Mouse (Mus musculus) forebrain, embryonic 15.5 days (tissue): ENCODE data around the gene Mlf2. TPM values are rescaled to one million over a fixed set of nuclear protein-coding genes. Genes with fewer than 3 reads are reported as not detected.
A peak's percentile ranks its signal among the peaks of the same experiment; 100 is the strongest.

Source experiments
- ATAC-seq: fragments of 200-750 bp; cut with Nextera tagmentation; replicated peaks from 2 replicates; pipeline ENCODE4 v1.8.0; 2017; ENCODE audit warnings: mild to moderate bottlenecking, moderate TSS enrichment, moderate library complexity
- H3K27ac ChIP-seq: fragments of 300-500 bp; sonication (generic); replicated peaks from 2 replicates; pipeline ENCODE4 v1.5.1; 2015; ENCODE audit warnings: mild to moderate bottlenecking, inconsistent platforms
- H3K27me3 ChIP-seq: fragments of 300-500 bp; sonication (generic); 2 replicates; pipeline ENCODE4 v1.6.1; 2015; ENCODE audit warnings: inconsistent platforms
- H3K36me3 ChIP-seq: fragments of 300-500 bp; sonication (generic); 2 replicates; pipeline ENCODE4 v1.6.1; 2015; ENCODE audit warnings: mild to moderate bottlenecking, inconsistent platforms
- H3K4me1 ChIP-seq: fragments of 300-500 bp; sonication (generic); 2 replicates; pipeline ENCODE4 v1.6.1; 2015; ENCODE audit warnings: inconsistent platforms
- H3K4me2 ChIP-seq: fragments of 300-500 bp; sonication (generic); replicated peaks from 2 replicates; pipeline ENCODE4 v1.6.1; 2015; ENCODE audit warnings: mild to moderate bottlenecking, inconsistent platforms
- H3K4me3 ChIP-seq: fragments of 300-500 bp; sonication (generic); 2 replicates; pipeline ENCODE4 v1.5.1; 2015; ENCODE audit warnings: mild to moderate bottlenecking, inconsistent platforms
- H3K9ac ChIP-seq: fragments of 300-500 bp; sonication (generic); replicated peaks from 2 replicates; pipeline ENCODE4 v1.6.1; 2015; ENCODE audit warnings: mild to moderate bottlenecking, inconsistent platforms
- H3K9me3 ChIP-seq: fragments of 300-500 bp; sonication (generic); 2 replicates; pipeline ENCODE4 v1.6.1; 2016; ENCODE audit warnings: inconsistent platforms
- WGBS: fragments of 180-500 bp; shearing (Covaris S2); methylation state at CpG from one replicate; pipeline ENCODE4 v1.1.7; 2015; ENCODE audit warnings: mixed read lengths; 5-methylcytosine and 5-hydroxymethylcytosine counted together
- polyA plus RNA-seq: library from polyadenylated mRNA; unstranded; fragments of >200 nt; fragmentation: Nextera tagmentation; extraction: Ambion mirVana; gene quantifications from 2 replicates; pipeline ENCODE4 v1.2.1, GENCODE M21; 2015

Mlf2 gene
- polyA plus RNA-seq, 1 experiment from 2014 or later = 507 TPM

- no peaks in the 10 kb centered on the region for H3K9me3 ChIP-seq
- H3K4me2 ChIP-seq = no peak overlapping the region
- WGBS = 69% methylated on average over 10 of the region's 10 CpGs
- H3K4me3 ChIP-seq = no peak overlapping the region
- no peak overlapping the region for H3K9ac ChIP-seq
- no peak for ATAC-seq
- H3K36me3 ChIP-seq = no peaks in the 10 kb centered on the region
- H3K27ac ChIP-seq = no peak overlapping the region
- peaks cover 25% of the 10 kb centered on the region for H3K4me1 ChIP-seq
- H3K27me3 ChIP-seq = no peaks in the 10 kb centered on the region
Measured at GRCm38 (mm10) chr6:124900801-124901480, 30.2 kb upstream of the Mlf2 start.

- no peak overlapping the region for H3K27ac ChIP-seq
- H3K27me3 ChIP-seq = no peaks in the 10 kb centered on the region
- H3K4me3 ChIP-seq = no peak overlapping the region
- no peak overlapping the region for H3K4me2 ChIP-seq
- no peaks in the 10 kb centered on the region for H3K9me3 ChIP-seq
- peaks cover 25% of the 10 kb centered on the region for H3K4me1 ChIP-seq
- H3K36me3 ChIP-seq = no peaks in the 10 kb centered on the region
- ATAC-seq = no peak
- no peak overlapping the region for H3K9ac ChIP-seq
Measured at GRCm38 (mm10) chr6:124901851-124902250, 29.3 kb upstream of the Mlf2 start.

GRCm38 (mm10) chr6:124903580-124904151, 27.5 kb upstream of the Mlf2 start:
- Histone ChIP-seq H3K36me3 (no peaks in the 10 kb centered on the region), H3K4me1 (peaks cover 25% of the 10 kb centered on the region), H3K27me3 (no peaks in the 10 kb centered on the region), H3K4me3 (peak overlapping the region; percentile 40), H3K27ac (peak overlapping the region; percentile 99), H3K9ac (peak overlapping the region; percentile 72), H3K9me3 (no peaks in the 10 kb centered on the region), H3K4me2 (peak overlapping the region; percentile 65)
- WGBS = under 1% methylated on average over 23 of the region's 23 CpGs
- ATAC-seq = peak; percentile 81

- peak; percentile 82 for ATAC-seq
Measured at GRCm38 (mm10) chr6:124904161-124904981, 26.8 kb upstream of the Mlf2 start.

GRCm38 (mm10) chr6:124904991-124905860, 26.0 kb upstream of the Mlf2 start:
- H3K27me3 ChIP-seq = no peaks in the 10 kb centered on the region
- ATAC-seq = no peak; the same call in 1 of the 2 replicates
- peaks cover 31% of the 10 kb centered on the region for H3K4me1 ChIP-seq
- H3K4me2 ChIP-seq = peak overlapping the region; percentile 65
- H3K36me3 ChIP-seq = no peaks in the 10 kb centered on the region
- peak overlapping the region; percentile 40 for H3K4me3 ChIP-seq
- H3K9me3 ChIP-seq = no peaks in the 10 kb centered on the region
- 22% methylated on average over 14 of the region's 16 CpGs for WGBS
- H3K27ac ChIP-seq = peak overlapping the region; percentile 99
- H3K9ac ChIP-seq = peak overlapping the region; percentile 72

More at GRCm38 (mm10) chr6:124904161-124904981, 26.8 kb upstream of the Mlf2 start:
- no peaks in the 10 kb centered on the region for H3K9me3 ChIP-seq
- peak overlapping the region; percentile 99 for H3K27ac ChIP-seq
- peak overlapping the region; percentile 72 for H3K9ac ChIP-seq
- peak overlapping the region; percentile 65 for H3K4me2 ChIP-seq
- peak overlapping the region; percentile 40 for H3K4me3 ChIP-seq
- H3K4me1 ChIP-seq = peaks cover 25% of the 10 kb centered on the region
- WGBS = 6% methylated on average over 24 of the region's 24 CpGs
- H3K36me3 ChIP-seq = no peaks in the 10 kb centered on the region
- no peaks in the 10 kb centered on the region for H3K27me3 ChIP-seq

GRCm38 (mm10) chr6:124907767-124908166, 23.4 kb upstream of the Mlf2 start:
- Histone ChIP-seq H3K27ac (no peak overlapping the region), H3K4me1 (peaks cover 36% of the 10 kb centered on the region), H3K27me3 (no peaks in the 10 kb centered on the region), H3K36me3 (peaks cover 5% of the 10 kb centered on the region), H3K9ac (no peak overlapping the region), H3K9me3 (no peaks in the 10 kb centered on the region), H3K4me2 (no peak overlapping the region), H3K4me3 (no peak overlapping the region)
- ATAC-seq = no peak
- WGBS = 81% methylated on average over 1 of the region's 1 CpGs

GRCm38 (mm10) chr6:124910032-124910431, 21.2 kb upstream of the Mlf2 start:
- ATAC-seq = peak; percentile 12
- Histone ChIP-seq H3K27me3 (no peaks in the 10 kb centered on the region), H3K4me3 (peak overlapping the region; percentile 10; the same call in 1 of the 2 replicates), H3K9ac (no peak overlapping the region; the same call in 1 of the 2 replicates), H3K4me1 (peaks cover 31% of the 10 kb centered on the region), H3K36me3 (peaks cover 27% of the 10 kb centered on the region), H3K9me3 (no peaks in the 10 kb centered on the region), H3K27ac (no peak overlapping the region), H3K4me2 (peak overlapping the region; percentile 22)
- WGBS = 4% methylated on average over 32 of the region's 32 CpGs

GRCm38 (mm10) chr6:124911533-124912218, 19.5 kb upstream of the Mlf2 start, which contains the start of gene Lag3:
Gene Lag3 (minus strand): TSS chr6:124911705.
- no peak for ATAC-seq
- 20% methylated on average over 13 of the region's 13 CpGs for WGBS
- Histone ChIP-seq H3K27me3 (no peaks in the 10 kb centered on the region), H3K4me3 (no peak within 1 kb of the TSS), H3K27ac (peak within 1 kb of the TSS; percentile 100; the same call in 1 of the 2 replicates), H3K4me2 (no peak within 1 kb of the TSS), H3K9ac (no peak within 1 kb of the TSS), H3K36me3 (peaks cover 27% of the 10 kb centered on the region), H3K4me1 (peaks cover 34% of the 10 kb centered on the region), H3K9me3 (no peaks in the 10 kb centered on the region)

GRCm38 (mm10) chr6:124913214-124913613, 18.0 kb upstream of the Mlf2 start:
- Histone ChIP-seq H3K27me3 (no peaks in the 10 kb centered on the region), H3K4me3 (no peak overlapping the region), H3K9ac (no peak overlapping the region), H3K9me3 (no peaks in the 10 kb centered on the region), H3K36me3 (peaks cover 27% of the 10 kb centered on the region), H3K4me1 (peaks cover 37% of the 10 kb centered on the region), H3K4me2 (no peak overlapping the region), H3K27ac (peak overlapping the region; percentile 100)
- WGBS = 74% methylated on average over 6 of the region's 6 CpGs
- no peak for ATAC-seq

GRCm38 (mm10) chr6:124913721-124914285, 17.4 kb upstream of the Mlf2 start:
- H3K27me3 ChIP-seq = no peaks in the 10 kb centered on the region
- peak overlapping the region; percentile 94; the same call in 1 of the 2 replicates for H3K4me3 ChIP-seq
- WGBS = 72% methylated on average over 14 of the region's 14 CpGs
- peaks cover 27% of the 10 kb centered on the region for H3K36me3 ChIP-seq
- H3K9me3 ChIP-seq = no peaks in the 10 kb centered on the region
- H3K4me2 ChIP-seq = no peak overlapping the region
- no peak for ATAC-seq
- peak overlapping the region; percentile 100 for H3K27ac ChIP-seq
- H3K9ac ChIP-seq = peak overlapping the region; percentile 100; the same call in 1 of the 2 replicates
- H3K4me1 ChIP-seq = peaks cover 42% of the 10 kb centered on the region
